Mouse (Mus musculus) embryonic facial prominence, embryonic 14.5 days (tissue): ENCODE results near the gene Prkag2. TPM values are rescaled to one million over a fixed set of nuclear protein-coding genes. Genes with fewer than 3 reads are reported as not detected.
A peak's percentile ranks its signal among the peaks of the same experiment; 100 is the strongest.

ENCODE experiments used
- ATAC-seq: fragments of 200-750 bp; cut with Nextera tagmentation; 2 replicates; pipeline ENCODE4 v1.8.0; 2017; ENCODE audit warnings: low read depth, moderate number of reproducible peaks, moderate TSS enrichment
- DNase-seq: peaks from one replicate; pipeline ENCODE4 v3.0.0-alpha.2; 2015; ENCODE audit warnings: low spot score
- H3K27ac ChIP-seq: fragments of 300-500 bp; sonication (generic); replicated peaks from 2 replicates; pipeline ENCODE4 v1.5.1; 2014; ENCODE audit warnings: low read depth, mild to moderate bottlenecking, low read length, moderate library complexity
- H3K27me3 ChIP-seq: fragments of 300-500 bp; sonication (generic); replicated peaks from 2 replicates; pipeline ENCODE4 v1.6.1; 2014; ENCODE audit warnings: low read length; ENCODE audit not compliant: control insufficient read depth, insufficient read depth
- H3K36me3 ChIP-seq: fragments of 300-500 bp; sonication (generic); 2 replicates; pipeline ENCODE4 v1.6.1; 2014; ENCODE audit warnings: low read length, mixed read lengths; ENCODE audit not compliant: control insufficient read depth, insufficient read depth
- H3K4me1 ChIP-seq: fragments of 300-500 bp; sonication (generic); 2 replicates; pipeline ENCODE4 v1.6.1; 2014; ENCODE audit warnings: antibody characterized with exemption, low read length; ENCODE audit not compliant: control insufficient read depth, insufficient read depth
- H3K4me2 ChIP-seq: fragments of 300-500 bp; sonication (generic); 2 replicates; pipeline ENCODE4 v1.6.1; 2014; ENCODE audit warnings: low read depth, mild to moderate bottlenecking, low read length, moderate library complexity, mixed read lengths
- H3K4me3 ChIP-seq: fragments of 300-500 bp; sonication (generic); 2 replicates; pipeline ENCODE4 v1.5.1; 2014; ENCODE audit warnings: low read depth, mild to moderate bottlenecking, low read length
- H3K9ac ChIP-seq: fragments of 300-500 bp; sonication (generic); 2 replicates; pipeline ENCODE4 v1.6.1; 2014; ENCODE audit warnings: low read depth, mild to moderate bottlenecking, low read length, moderate library complexity, mixed read lengths
- H3K9me3 ChIP-seq: fragments of 300-500 bp; sonication (generic); 2 replicates; pipeline ENCODE4 v1.6.1; 2016; ENCODE audit warnings: low read length; ENCODE audit not compliant: control insufficient read depth
- WGBS: fragments of 180-500 bp; shearing (Covaris S2); extraction: QIAGEN DNeasy Blood & Tissue Kit; methylation state at CpG from one replicate; pipeline ENCODE4 v1.1.7; 2014; 5-methylcytosine and 5-hydroxymethylcytosine counted together
- polyA plus RNA-seq: library from polyadenylated mRNA; unstranded; fragments of >200 nt; fragmentation: Nextera tagmentation; extraction: Ambion mirVana; gene quantifications from 2 replicates; pipeline ENCODE4 v1.2.1, GENCODE M21; 2014

The Prkag2 gene
- polyA plus RNA-seq, 1 experiment from 2014 or later, result 24.4 TPM

- no peak overlapping the region for H3K4me3 ChIP-seq
- H3K27me3 ChIP-seq, result no peaks in the 10 kb centered on the region
- H3K9ac ChIP-seq, result no peak overlapping the region
- no peaks in the 10 kb centered on the region for H3K36me3 ChIP-seq
- 79% methylated on average over 1 of the region's 1 CpGs for WGBS
- H3K9me3 ChIP-seq, result no peaks in the 10 kb centered on the region
- DNase-seq (no peak), ATAC-seq (no peak)
- H3K4me1 ChIP-seq, result no peaks in the 10 kb centered on the region
- H3K27ac ChIP-seq, result no peak overlapping the region
- H3K4me2 ChIP-seq, result no peak overlapping the region
Measured at GRCm38 (mm10) chr5:25047670-25048069, 52.8 kb downstream of the Prkag2 start.

DNA sequence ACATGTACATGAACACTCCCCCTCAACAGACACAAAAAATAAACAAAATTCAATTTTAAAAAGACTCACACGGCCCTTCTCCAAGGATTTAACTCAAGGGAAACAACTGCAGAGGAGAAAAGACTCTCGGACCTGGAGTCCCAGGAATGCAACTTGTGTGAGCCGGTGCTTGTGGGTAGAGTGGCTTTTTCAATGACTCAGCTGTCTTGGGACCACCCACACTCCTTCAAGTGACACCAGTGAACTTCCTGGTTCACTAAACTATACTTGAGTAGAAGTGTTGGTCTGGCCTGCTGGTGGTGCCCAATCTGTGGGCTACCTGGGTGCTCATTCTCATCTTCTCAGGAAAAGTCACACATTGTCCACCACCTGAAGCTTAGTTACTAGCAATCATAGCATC is 53.7 kb downstream of the Prkag2 start:
- H3K27ac ChIP-seq, result no peak overlapping the region
- no peak overlapping the region for H3K9ac ChIP-seq
- no peaks in the 10 kb centered on the region for H3K36me3 ChIP-seq
- no peaks in the 10 kb centered on the region for H3K9me3 ChIP-seq
- DNase-seq (no peak), ATAC-seq (no peak)
- H3K4me2 ChIP-seq, result no peak overlapping the region
- H3K4me3 ChIP-seq, result no peak overlapping the region
- no peaks in the 10 kb centered on the region for H3K27me3 ChIP-seq
- WGBS, result 64% methylated on average over 3 of the region's 3 CpGs
- no peaks in the 10 kb centered on the region for H3K4me1 ChIP-seq

DNA sequence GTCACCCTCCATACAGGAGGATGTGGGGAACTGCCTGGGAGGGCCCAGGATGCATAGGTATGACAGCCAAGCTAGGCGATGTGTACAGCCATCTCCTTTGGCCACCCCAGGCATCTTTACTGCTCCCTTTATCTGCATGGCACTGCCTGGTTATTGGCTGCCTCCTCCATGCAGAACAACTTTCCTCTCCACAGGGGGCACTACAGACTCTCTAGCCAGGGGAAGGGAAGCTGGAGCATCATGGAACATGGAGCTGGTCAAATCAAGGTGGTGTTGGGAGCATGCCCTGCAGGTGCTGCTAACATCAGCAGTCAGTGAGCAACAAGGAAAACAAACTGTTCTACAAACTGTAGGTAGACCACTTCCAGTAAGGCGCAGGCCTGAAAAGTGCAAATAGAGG is 56.4 kb downstream of the Prkag2 start:
- no peaks in the 10 kb centered on the region for H3K9me3 ChIP-seq
- no peaks in the 10 kb centered on the region for H3K4me1 ChIP-seq
- WGBS, result 90% methylated on average over 2 of the region's 2 CpGs
- H3K9ac ChIP-seq, result no peak overlapping the region
- ATAC-seq (no peak), DNase-seq (no peak)
- H3K4me3 ChIP-seq, result no peak overlapping the region
- no peak overlapping the region for H3K4me2 ChIP-seq
- H3K36me3 ChIP-seq, result no peaks in the 10 kb centered on the region
- H3K27ac ChIP-seq, result no peak overlapping the region
- H3K27me3 ChIP-seq, result no peaks in the 10 kb centered on the region

- H3K4me3 ChIP-seq, result no peak overlapping the region
- H3K27me3 ChIP-seq, result no peaks in the 10 kb centered on the region
- WGBS, result 90% methylated on average over 1 of the region's 1 CpGs
- ATAC-seq (no peak), DNase-seq (no peak)
- no peaks in the 10 kb centered on the region for H3K4me1 ChIP-seq
- no peak overlapping the region for H3K9ac ChIP-seq
- H3K4me2 ChIP-seq, result no peak overlapping the region
- no peaks in the 10 kb centered on the region for H3K9me3 ChIP-seq
- no peaks in the 10 kb centered on the region for H3K36me3 ChIP-seq
- no peak overlapping the region for H3K27ac ChIP-seq
Measured at GRCm38 (mm10) chr5:25041947-25042346, 58.5 kb downstream of the Prkag2 start.

GRCm38 (mm10) chr5:25041307-25041706 is 59.1 kb downstream of the Prkag2 start:
- Histone ChIP-seq H3K27me3 (no peaks in the 10 kb centered on the region), H3K9me3 (no peaks in the 10 kb centered on the region), H3K27ac (no peak overlapping the region), H3K9ac (no peak overlapping the region), H3K4me2 (no peak overlapping the region), H3K4me3 (no peak overlapping the region), H3K4me1 (no peaks in the 10 kb centered on the region), H3K36me3 (no peaks in the 10 kb centered on the region)
- ATAC-seq (0 out of 2 replicates have a peak, but pooled peaks have one; percentile 30), DNase-seq (peak; percentile 43)
- 31% methylated on average over 5 of the region's 5 CpGs for WGBS

GRCm38 (mm10) chr5:25040903-25041302 is 59.5 kb downstream of the Prkag2 start:
- WGBS, result 66% methylated on average over 7 of the region's 7 CpGs
- no peak for ATAC-seq

GRCm38 (mm10) chr5:25038827-25039226 is 61.6 kb downstream of the Prkag2 start:
- Histone ChIP-seq H3K4me1 (no peaks in the 10 kb centered on the region), H3K27me3 (no peaks in the 10 kb centered on the region), H3K27ac (no peak overlapping the region), H3K4me2 (no peak overlapping the region), H3K9ac (no peak overlapping the region), H3K36me3 (no peaks in the 10 kb centered on the region), H3K4me3 (no peak overlapping the region), H3K9me3 (no peaks in the 10 kb centered on the region)
- WGBS, result 75% methylated on average over 2 of the region's 2 CpGs
- DNase-seq (no peak), ATAC-seq (no peak)

More at GRCm38 (mm10) chr5:25040903-25041302, 59.5 kb downstream of the Prkag2 start:
- no peak overlapping the region for H3K27ac ChIP-seq
- H3K4me2 ChIP-seq, result no peak overlapping the region
- H3K9me3 ChIP-seq, result no peaks in the 10 kb centered on the region
- H3K36me3 ChIP-seq, result no peaks in the 10 kb centered on the region
- H3K27me3 ChIP-seq, result no peaks in the 10 kb centered on the region
- H3K4me3 ChIP-seq, result no peak overlapping the region
- no peak for DNase-seq
- no peak overlapping the region for H3K9ac ChIP-seq
- H3K4me1 ChIP-seq, result no peaks in the 10 kb centered on the region

- no peaks in the 10 kb centered on the region for H3K36me3 ChIP-seq
- H3K4me2 ChIP-seq, result no peak overlapping the region
- H3K4me3 ChIP-seq, result no peak overlapping the region
- no peaks in the 10 kb centered on the region for H3K9me3 ChIP-seq
- WGBS, result 80% methylated on average over 3 of the region's 3 CpGs
- no peaks in the 10 kb centered on the region for H3K27me3 ChIP-seq
- H3K9ac ChIP-seq, result no peak overlapping the region
- ATAC-seq (no peak), DNase-seq (no peak)
- no peak overlapping the region for H3K27ac ChIP-seq
- H3K4me1 ChIP-seq, result no peaks in the 10 kb centered on the region
Measured at GRCm38 (mm10) chr5:25035391-25035790, 65.1 kb downstream of the Prkag2 start.

- Histone ChIP-seq H3K4me1 (no peaks in the 10 kb centered on the region), H3K4me3 (no peak overlapping the region), H3K27ac (no peak overlapping the region), H3K9me3 (no peaks in the 10 kb centered on the region), H3K27me3 (no peaks in the 10 kb centered on the region), H3K4me2 (no peak overlapping the region), H3K36me3 (no peaks in the 10 kb centered on the region), H3K9ac (no peak overlapping the region)
- no peak for DNase-seq
- no peak for ATAC-seq
- WGBS, result 75% methylated on average over 4 of the region's 4 CpGs
Measured at GRCm38 (mm10) chr5:25031456-25031856, 69.0 kb downstream of the Prkag2 start.
